Mouse (Mus musculus) G1E (cell line): ENCODE measurements around the gene Klhl5.

Experiments
- CTCF ChIP-seq: IDR thresholded peaks from 2 replicates; pipeline ENCODE4 v1.5.1; 2012; ENCODE audit warnings: low read depth, low read length, inconsistent platforms, mixed read lengths
- GATA1 ChIP-seq: IDR thresholded peaks from 2 replicates; pipeline ENCODE4 v1.6.1; 2012; ENCODE audit warnings: borderline replicate concordance, low read length, inconsistent platforms, mixed read lengths
- POLR2AphosphoS5 ChIP-seq: IDR thresholded peaks from 2 replicates; pipeline ENCODE4 v1.6.1; 2012; ENCODE audit warnings: low read depth, low read length, inconsistent platforms; ENCODE audit not compliant: insufficient replicate concordance
- TAL1 ChIP-seq: conservative IDR thresholded peaks from 2 replicates; pipeline ENCODE4 v1.6.1; 2012; ENCODE audit warnings: low read depth, low read length, inconsistent platforms, mixed read lengths

- TF ChIP-seq GATA1 (no peak), CTCF (no peak), TAL1 (no peak), POLR2AphosphoS5 (no peak)
Observed at GRCm38 (mm10) chr5:65154287-65154686, 46.9 kb downstream of the Klhl5 start.
